Mouse (Mus musculus) layer of hippocampus, adult 8-10 months (tissue): ENCODE data around the gene Tff2. TPM values are rescaled to one million over a fixed set of nuclear protein-coding genes. Genes with fewer than 3 reads are reported as not detected.

Experiments
- DNase-seq, 2 experiments: peaks; one replicate each; pipeline ENCODE4 v3.0.0; 2022; ENCODE audit warnings: low spot score in 2 of 2
- total RNA-seq, 4 experiments: library from RNA; stranded (reverse); gene quantifications; 2 replicates each; pipeline ENCODE4 v1.2.4; 2022

Tff2 gene
- total RNA-seq, 4 experiments from 2014 or later = not detected

GRCm38 (mm10) chr17:31136821-31137220, 7.3 kb downstream of the Tff2 start:
- DNase-seq = no peak

- DNase-seq = no peak
Measured at GRCm38 (mm10) chr17:31136291-31136690, 7.8 kb downstream of the Tff2 start.

DNA sequence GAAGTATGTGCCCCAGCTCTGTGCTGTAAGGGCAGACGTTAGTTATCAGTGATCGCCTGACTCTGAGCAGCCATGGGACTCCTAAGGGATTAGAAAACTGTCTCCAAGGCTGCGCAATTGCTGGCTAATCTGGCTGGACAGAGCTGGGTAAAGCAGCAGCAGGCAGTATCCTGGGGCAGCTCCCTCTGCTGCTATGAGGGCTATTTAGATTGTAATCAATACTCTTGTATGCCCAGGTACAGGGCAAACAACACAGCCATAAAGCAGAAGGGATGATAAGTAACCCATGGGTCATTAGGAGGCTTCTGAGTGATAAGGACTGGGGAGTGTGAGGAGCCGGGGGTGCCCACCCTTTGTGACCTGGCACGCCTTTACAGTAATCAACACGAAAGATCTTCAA, 9.2 kb downstream of the Tff2 start:
- no peak for DNase-seq

GRCm38 (mm10) chr17:31133776-31134175, 10.3 kb downstream of the Tff2 start:
- DNase-seq = no peak

DNA sequence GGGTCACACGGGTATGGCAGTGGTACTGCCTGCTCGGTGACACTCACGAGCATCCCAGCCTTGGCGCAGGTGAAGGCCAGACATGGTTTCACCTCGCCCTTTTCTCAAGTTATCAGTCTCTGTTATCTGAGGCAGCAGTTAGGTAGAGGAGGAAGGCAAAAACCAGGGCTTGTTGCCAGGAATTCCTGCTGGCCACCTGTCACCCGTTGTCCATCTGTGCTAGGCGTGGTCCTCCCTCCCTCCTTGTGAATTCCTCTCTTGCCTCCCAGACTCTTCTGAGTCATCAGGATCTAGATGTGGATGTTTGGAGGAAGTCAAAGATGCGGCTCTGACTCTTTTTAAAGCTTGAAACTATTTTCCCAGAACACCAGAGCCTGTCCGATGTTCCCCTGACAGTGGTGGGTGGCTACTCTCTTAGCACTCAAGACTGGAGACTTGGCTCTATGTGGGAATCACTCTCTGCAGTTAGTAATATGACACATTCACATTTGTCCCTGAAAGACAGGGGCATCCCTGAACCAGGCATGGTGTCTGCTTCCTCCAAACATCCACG, 12.7 kb downstream of the Tff2 start:
- DNase-seq = no peak

GRCm38 (mm10) chr17:31129452-31129851, 14.6 kb downstream of the Tff2 start, which contains the start of gene Tff3:
TSS of gene Tff3 (minus strand) at chr17:31129646.
- no peak for DNase-seq

DNA sequence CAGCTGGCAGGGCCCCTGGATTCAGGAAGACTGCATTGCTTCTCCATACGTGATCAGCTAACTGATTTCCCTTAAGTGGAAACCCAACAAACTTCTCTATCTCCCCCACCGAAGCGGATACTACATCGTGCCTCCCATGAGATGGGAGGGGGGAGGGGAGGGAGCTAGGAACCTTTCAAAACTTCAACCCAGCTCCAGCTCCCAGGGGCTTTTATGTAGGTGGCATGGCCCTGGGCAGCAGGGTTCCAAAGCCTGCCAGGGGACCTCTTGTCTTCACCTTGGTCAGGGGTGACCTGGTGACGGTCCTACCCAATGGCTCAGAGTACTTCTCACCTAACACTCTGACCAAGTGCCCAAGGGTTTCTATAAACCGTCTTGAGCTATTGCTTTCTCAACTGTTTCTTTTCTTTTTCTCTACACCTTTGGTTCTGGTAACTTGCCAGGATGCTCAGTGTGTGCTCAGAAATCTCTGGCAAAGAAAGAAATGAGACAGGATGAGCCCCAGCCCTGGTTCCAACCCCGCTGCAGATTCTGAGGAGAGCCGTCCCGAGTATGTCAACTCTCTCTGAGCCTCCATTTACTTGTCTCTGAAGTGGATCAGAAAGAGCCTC, 15.3 kb downstream of the Tff2 start:
- DNase-seq = no peak

DNA sequence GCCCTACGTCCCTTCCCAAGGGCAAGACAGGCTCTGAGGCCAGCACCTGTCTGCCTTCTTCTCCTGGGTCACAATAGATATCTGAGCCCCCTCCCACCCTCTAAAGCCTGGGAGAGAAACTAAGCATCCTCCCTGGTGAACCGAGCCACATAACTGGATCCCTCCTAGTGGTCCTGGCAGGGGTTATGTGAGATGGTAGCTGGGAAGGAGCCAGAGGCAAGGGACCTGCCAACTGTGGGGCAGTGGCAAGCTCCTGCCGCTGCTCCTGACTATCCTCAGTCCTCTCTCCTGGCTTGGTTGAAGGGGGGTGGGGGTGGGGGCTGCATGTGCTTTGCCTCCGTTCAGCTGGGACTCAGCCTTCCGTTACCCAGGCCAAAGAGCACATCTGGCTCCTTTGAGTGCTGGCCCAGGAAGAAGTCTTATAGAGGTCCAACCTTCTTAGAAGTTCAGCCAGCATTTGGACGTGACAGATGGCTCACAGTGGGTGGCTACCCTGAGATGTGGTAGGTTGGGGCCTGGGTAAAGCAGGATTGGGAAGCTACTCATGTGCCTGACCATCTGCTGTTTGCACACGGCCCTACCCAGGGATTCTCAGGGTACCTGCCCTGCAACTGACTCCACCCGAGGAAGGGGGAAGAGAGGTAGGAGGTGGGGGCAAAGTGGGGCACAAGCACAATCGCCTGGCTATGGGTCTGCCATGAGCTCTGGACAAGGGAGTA, 18.4 kb downstream of the Tff2 start:
- no peak for DNase-seq

DNA sequence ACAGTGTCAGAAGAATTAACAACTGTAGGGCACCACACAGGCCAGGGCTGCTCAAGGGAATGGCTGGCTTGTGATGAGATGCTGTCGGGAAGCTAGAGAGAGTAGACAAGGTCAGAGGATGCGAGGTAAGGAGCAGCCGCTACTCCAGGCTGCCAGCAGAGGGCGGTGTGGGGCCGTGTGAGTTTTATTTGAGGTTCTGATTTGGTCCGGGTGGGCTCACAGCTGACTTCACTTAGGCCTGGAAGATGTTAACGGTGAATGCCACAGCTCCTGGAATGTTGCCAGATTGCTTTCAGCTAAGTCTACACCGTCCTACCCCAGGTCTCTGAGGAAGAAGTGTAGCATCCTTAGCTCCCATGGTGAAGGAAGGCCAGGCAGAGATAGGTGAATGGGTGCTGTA, 22.1 kb downstream of the Tff2 start:
- DNase-seq = peak in 1 of 2 experiments; percentile 37

DNA sequence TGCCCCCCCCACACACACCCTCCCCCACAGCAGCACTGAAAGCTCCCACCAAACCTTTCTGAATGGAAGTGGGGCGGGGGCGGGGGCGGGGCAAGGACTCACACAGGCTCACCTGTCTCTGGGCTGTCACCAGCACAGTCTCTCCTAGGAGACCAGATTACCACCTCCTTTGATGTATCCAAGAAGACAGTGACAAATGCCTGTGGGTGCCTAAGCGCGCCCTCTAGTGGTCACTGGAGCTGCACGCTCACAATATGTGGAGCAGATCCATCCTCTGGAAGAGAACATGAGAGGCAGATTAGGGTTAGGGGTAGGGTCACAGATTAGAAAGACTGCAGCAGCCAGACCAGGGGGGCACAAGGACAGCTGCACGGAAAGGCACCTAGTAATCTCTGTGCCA, 24.7 kb downstream of the Tff2 start:
- DNase-seq = peak; percentile 64 to 85

DNA sequence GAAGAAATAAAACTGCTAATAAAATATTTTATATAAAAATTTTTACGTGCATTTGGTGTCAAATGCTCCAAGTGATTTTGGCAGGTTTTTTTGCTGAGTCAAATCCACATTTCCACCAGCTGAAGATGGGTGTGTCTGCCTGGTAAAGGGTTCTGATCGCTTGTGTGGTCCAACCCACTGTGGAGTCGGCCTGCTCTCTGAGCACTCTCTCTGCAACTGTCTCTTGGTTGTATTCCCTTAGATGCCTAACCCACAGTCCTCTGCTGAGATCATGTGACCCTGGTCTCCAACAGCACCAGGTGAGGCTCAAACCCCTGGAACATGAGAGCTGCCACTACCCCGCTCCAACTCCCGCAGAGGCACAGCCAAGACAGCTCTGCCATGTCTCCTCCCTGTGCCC, 26.1 kb downstream of the Tff2 start:
- no peak for DNase-seq

DNA sequence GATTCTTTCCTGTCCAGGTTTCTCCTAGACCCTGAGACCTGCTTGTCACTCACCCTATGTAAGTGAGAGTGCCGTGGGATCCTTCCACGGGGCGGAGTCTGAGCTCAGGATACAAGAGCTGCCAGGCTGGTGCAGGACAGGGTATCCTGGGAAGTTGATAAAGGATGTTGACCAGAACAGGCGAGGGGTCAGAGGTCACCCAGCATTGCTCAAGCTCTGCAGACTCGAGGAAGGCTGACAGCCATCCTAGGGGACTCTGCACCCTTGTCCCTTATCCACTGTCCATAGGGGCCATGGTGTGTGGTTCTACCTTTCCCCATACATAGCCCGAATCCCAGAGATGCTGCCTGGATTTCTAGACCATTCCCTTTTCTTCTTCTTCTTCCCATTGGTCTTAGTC, 28.0 kb downstream of the Tff2 start:
- DNase-seq = no peak

- DNase-seq = peak in 1 of 2 experiments; percentile 36
Measured at GRCm38 (mm10) chr17:31113191-31113856, 30.8 kb downstream of the Tff2 start.

DNA sequence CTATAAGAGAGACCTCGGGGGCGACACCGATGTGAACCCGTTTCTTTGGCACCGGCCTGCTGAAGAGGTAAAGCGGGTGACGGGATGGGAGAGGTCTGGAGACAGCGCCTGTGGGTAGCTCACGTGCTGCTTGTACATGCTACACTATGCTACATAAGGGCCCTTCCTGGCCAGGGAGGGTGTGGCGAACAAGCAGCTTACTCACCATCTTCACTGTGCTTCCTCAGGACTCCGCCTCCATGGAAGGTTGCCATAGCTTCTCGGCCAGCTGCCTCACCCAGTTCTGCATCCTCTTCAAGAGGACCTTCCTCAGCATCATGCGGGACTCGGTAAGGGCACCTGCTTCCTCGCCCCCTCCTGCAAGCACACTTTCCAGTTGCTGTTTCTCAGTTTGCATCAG, 35.7 kb downstream of the Tff2 start:
- no peak for DNase-seq

- no peak for DNase-seq
Measured at GRCm38 (mm10) chr17:31103823-31104222, 40.3 kb downstream of the Tff2 start.

DNA sequence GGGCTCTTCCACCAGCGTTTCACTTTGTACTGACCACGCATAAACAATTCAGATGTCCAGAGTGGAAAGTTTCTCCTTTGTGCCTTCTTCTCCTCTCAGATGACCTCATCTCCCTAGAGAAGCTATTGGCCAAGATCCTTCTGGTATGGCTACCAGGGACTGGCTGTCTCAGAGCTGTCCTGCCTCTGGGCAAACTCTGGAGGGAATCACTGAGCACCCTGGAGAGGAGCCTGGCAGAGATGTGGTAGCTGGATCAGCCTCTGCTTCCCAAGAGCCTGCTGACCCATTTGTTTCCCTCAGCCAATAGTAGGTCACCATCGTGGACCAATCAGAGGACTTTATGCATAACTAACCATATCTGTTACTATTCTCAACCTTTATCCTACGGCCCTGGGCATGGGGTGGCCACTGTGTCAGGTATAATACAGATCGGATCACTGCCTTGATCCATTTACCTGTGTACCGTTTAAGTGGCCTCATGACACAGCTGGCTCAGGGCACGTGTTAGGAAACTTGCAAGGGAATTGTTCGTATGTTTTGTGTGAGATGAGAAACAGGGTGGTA, 41.0 kb downstream of the Tff2 start:
- DNase-seq = no peak

DNA sequence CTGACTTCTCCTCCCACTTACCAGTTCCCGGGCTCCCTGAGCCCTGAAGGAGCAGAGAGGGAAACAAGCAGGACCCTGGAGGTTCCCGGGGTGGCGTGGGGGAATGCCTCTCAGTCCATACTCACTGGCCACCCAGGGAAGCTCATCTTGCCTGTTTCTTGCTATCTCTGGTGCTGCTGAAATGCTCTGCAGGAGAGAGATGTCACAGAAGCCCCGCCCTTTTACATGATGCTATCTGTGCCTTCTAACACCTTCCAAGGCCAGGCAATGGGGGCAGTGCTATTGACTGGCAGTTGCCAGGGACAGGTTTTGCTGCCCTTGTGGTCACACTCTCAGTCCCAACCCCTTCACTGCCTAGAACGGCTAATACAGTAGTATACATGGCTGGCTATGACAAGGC, 45.3 kb downstream of the Tff2 start:
- no peak for DNase-seq

DNA sequence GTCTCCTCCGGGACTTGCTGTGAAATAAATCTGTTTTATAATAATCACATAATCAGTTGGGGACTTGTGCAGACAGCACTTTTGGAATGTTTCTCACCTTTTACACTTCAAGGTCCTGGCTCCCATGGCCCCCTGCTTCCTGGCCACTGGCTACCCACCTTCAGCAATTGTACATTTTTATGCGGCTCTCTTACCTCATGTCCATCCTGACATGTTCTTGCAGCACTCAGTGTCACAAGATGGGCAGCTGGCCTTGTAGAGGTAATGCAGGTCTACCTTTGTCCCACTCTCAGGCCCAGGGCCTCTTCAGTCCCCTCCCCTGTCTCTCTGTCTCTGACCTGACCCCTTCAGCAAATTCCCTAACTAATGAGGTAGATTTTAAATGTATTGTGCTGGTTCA, 47.2 kb downstream of the Tff2 start:
- DNase-seq = no peak

DNA sequence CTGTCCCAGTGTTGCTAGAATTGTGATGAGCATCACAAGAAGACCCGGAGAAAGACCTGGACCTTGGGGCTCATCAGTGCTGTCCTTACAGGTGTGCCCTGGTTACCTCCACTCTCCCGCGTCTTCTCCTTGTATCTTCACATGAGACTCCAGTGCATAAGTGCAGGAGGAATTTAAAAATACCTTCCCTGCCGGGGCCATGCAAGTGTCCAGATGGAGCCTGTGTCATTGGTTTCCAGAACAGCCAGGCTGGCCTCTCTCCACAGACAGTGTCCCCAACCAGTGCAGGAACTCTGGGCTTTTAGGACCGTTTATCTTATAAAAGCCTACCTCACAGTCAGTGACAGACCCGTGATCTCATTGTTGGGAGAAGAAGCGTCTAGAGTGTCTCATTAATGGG, 48.5 kb downstream of the Tff2 start:
- no peak for DNase-seq

DNA sequence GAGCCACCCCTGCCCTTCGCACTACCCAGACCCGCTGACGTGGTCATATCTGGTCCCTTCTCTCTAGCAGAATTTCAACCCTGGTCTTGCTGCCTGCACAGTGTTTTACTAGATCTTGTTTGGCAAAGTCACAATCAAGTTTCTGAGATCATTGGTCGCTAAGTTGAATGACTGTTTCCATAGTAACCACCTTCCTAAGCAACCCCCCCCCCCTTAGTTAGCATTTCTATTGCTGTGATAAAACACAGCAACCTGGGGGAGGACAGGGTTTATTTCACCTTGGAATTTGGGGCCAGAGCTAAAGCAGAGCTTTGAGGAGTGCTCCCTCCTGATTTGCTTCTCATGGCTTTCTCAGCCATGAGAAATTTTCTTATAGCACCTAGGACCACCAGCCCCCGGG, 49.3 kb downstream of the Tff2 start:
- DNase-seq = no peak
